Mouse (Mus musculus) C2C12 (cell line): ENCODE data around the gene Gm7073.

Experiments used
- CEBPB ChIP-seq: IDR thresholded peaks from one replicate; pipeline ENCODE4 v1.6.1; 2011; ENCODE audit warnings: low read depth, mild to moderate bottlenecking, control low read depth, moderate library complexity
- CTCF ChIP-seq: IDR thresholded peaks from one replicate; pipeline ENCODE4 v1.5.1; 2011; ENCODE audit not compliant: control insufficient read depth, insufficient read depth, insufficient read length
- FOSL1 ChIP-seq: IDR thresholded peaks from one replicate; pipeline ENCODE4 v1.8.0; 2011; ENCODE audit warnings: mild to moderate bottlenecking, low read length; ENCODE audit not compliant: poor library complexity, insufficient read depth, severe bottlenecking
- MAX ChIP-seq: IDR thresholded peaks from one replicate; pipeline ENCODE4 v1.6.1; 2011; ENCODE audit warnings: mild to moderate bottlenecking, control low read depth
- USF1 ChIP-seq: IDR thresholded peaks from one replicate; pipeline ENCODE4 v1.6.1; 2011; ENCODE audit warnings: low read depth, mild to moderate bottlenecking, control low read depth, moderate library complexity

GRCm38 (mm10) chrX:60495308-60495707, 43.7 kb downstream of the Gm7073 start:
- TF ChIP-seq CTCF (no peak), CEBPB (no peak), MAX (no peak), USF1 (no peak), FOSL1 (no peak)
